Mouse (Mus musculus) retina, adult 2 months (tissue): ENCODE results near the gene Lrrc4b.

Experiments
- DNase-seq: peaks from one replicate; pipeline ENCODE4 v3.0.0-alpha.2; 2012; ENCODE audit warnings: low read depth, low spot score

Gene Lrrc4b

GRCm38 (mm10) chr7:44428968-44429521 lies at the start of gene Lrrc4b:
Lrrc4b (plus strand) TSS chr7:44429018.
- DNase-seq, result no peak

- DNase-seq, result no peak
Observed at GRCm38 (mm10) chr7:44382541-44382940, 46.3 kb upstream of the Lrrc4b start.

- peak; percentile 64 for DNase-seq
Observed at GRCm38 (mm10) chr7:44383980-44384715, 44.7 kb upstream of the Lrrc4b start, which contains the start of gene Syt3. Syt3 (plus strand) TSS chr7:44384102.

- no peak for DNase-seq
Observed at GRCm38 (mm10) chr7:44384716-44385059, 44.1 kb upstream of the Lrrc4b start.

DNA sequence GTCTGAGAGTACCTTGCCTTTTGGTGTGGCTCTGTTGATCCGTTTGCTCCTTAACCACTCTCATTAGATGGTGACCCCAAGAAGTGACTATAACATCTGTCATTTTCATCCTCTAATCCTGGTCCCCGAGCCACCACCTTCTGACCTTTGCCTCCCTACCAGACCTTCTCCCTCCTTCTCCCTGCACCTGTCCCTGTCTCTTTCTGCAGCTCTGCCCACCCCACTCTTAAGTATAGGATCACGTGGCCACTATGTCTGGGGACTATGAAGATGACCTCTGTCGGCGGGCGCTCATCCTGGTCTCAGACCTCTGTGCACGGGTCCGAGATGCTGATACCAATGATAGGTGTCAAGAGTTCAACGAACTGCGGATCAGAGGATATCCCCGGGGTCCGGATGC lies 43.1 kb upstream of the Lrrc4b start, which contains the start of gene 1700008O03Rik:
1700008O03Rik (minus strand) TSS at position 101 of the 400 bp plus-strand sequence.
- DNase-seq, result no peak

GRCm38 (mm10) chr7:44391831-44392230 lies 37.0 kb upstream of the Lrrc4b start:
- DNase-seq, result no peak

DNA sequence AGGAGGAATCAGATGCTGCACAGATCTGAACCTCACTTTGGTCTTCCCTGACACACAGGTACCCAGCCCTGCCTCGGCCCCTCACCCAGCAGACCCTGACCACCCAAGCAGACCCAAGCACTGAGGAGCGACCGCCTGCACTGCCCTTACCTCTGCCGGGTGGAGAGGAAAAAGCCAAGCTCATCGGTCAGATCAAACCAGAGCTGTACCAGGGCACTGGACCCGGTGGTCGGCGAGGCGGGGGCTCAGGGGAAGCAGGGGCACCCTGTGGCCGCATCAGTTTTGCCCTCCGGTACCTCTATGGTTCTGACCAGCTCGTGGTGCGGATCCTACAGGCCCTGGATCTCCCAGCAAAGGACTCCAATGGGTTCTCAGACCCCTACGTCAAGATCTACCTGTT lies 36.5 kb upstream of the Lrrc4b start:
- DNase-seq, result no peak

- no peak for DNase-seq
Observed at GRCm38 (mm10) chr7:44393284-44393683, 35.5 kb upstream of the Lrrc4b start.

GRCm38 (mm10) chr7:44398570-44398969 lies 30.2 kb upstream of the Lrrc4b start:
- no peak for DNase-seq

DNA sequence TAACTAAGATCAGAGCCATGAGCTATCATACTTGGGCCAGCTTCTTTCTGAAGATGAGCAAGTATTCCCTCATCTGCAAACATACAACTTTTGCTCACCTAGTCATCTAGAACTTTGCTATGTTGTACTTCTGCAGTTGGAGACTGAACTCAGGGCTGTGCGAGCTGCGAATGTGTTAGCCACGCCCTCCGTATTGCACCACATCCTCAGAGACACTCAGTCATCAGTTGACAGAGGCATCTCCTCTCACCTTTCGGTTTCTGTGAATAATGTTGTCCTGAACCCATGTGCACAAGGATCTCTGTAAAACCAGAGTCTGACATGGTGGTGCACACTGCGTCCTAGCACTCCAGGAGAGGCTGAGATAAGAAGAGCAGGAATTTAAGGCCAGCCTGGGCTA lies 27.1 kb upstream of the Lrrc4b start:
- no peak for DNase-seq

DNA sequence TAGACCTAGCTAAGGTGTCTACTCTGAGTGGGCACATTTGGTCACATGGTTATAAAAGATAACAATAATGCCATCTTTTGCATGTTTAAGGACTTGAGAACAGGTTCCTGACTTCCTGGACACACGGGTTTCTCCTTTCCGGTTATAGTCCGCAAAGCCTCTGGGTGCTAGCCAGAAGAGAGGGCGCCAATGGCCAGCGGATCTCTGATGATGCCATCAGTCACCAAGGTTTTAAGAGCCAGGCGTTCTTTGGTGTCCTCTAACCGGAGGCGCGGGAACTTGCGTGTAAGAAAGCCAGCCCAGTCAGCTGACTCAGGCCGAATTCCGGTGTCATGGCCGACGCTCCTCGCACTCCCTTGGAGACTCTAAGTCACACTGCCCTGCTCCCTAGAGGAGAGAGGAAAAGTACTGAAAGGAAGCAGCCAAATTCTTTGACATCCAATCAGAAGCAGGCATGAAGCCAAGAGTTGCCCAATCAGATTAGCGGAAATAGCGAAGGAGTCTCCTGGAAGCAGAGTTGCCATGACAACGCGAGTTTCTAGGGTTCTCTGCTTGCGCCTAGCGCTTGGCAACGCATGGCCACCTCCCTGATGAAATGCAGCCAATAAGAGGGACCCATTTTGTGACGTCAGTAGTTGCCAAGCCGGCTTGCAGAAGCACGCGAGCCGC lies 23.3 kb upstream of the Lrrc4b start:
- DNase-seq, result peak; percentile 86

- no peak for DNase-seq
Observed at GRCm38 (mm10) chr7:44406015-44406355, 22.8 kb upstream of the Lrrc4b start.

- DNase-seq, result no peak
Observed at GRCm38 (mm10) chr7:44411144-44411543, 17.7 kb upstream of the Lrrc4b start.

DNA sequence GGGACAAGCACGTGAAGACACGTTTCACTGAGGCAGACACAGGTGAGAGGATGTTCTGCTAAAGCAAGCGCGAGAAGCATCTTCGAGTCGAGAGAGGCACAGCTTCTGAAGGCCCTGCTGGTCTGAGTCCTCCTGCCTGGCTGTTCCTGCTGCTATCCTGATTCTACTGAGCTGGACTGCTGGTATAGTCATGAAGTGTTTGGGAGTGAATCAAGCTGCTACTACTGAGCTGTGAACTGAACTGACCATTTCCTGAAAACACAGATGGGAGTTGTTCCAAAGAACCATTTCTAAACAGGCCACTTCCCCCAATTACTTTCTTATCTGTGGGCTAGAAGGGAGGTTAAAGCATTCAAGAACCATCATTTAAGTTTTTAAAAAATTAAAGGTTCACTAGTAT lies 15.5 kb upstream of the Lrrc4b start:
- DNase-seq, result no peak

DNA sequence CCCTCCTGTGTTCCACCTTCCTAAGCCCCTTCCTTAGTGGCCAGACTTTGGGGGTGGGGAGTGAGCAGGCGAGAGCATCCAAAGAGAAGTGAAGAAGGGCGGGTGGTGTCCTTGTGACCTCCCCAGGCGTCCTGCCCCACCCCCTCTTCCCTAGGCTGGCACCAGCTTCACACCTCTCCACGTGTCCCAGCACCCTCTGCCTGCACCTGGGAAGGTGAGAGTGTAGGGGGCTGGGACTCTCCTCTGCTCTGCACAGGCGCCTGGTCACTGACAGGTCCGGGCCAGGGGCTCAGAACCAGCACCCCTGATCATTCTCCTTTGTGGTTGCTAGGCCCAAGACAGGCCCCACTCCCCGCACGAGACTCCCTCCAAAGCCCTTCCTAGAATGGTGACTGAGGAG lies 1.2 kb upstream of the Lrrc4b start:
- DNase-seq, result no peak

- DNase-seq, result no peak
Observed at GRCm38 (mm10) chr7:44428171-44428950, 457 bp upstream of the Lrrc4b start.

- DNase-seq, result no peak
Observed at GRCm38 (mm10) chr7:44429534-44430488, 993 bp downstream of the Lrrc4b start.

DNA sequence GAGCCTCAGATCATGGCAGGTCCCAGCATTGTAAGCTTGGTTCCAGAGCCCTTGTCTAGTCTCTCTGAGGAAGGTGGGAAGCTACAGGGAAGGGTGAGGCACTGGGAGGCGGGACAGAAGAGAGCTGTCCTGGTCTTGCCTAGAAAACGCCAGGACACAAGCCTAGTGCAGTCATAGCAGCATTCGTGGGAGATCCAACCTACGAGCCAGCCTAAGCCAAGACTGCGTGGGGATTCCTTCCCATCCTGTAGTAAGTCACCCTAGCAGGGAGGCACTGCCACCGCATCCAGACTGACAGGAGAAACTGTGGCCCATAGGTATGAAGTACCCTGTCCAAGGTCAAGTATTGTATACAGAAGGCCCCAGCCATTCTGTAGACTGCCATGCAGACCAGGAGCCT lies 3.7 kb downstream of the Lrrc4b start:
- DNase-seq, result no peak

DNA sequence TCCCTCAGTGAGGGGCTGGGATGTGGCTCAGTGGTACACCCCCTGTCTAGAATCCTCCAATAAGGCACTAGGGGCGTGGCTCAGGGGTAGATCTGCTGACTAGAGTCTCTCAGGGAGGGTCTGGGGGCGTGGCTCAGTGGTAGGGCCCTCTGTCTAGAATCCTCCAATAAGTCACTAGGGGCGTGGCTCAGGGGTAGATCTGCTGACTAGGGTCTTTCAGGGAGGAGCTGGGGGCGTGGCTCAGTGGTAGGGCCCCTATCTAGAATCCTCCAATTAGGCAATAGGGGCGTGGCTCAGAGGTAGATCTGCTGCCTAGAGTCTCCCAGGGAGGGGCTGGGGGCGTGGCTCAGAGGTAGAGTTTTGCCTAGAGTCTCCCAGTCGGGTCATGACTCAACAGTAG lies 4.6 kb downstream of the Lrrc4b start:
- DNase-seq, result no peak

DNA sequence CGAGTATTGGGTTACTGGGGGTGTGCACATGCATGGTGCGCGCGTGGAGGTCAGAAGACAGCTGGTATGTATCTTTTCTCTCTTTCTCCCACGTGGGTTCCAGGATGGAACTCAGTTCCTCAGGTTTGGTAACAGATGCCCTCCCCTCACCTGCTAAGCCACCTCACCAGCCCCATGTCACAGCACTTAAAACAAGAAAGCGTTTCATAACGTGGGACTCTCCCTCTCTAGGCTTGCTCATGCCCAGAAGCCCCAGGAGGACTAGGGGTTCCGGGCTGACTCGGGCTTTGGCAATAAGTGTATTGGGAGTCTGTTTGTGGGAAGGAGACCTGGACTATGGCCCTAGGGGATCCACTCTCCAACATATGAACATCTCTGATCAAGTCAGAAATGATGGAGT lies 5.3 kb downstream of the Lrrc4b start:
- no peak for DNase-seq

DNA sequence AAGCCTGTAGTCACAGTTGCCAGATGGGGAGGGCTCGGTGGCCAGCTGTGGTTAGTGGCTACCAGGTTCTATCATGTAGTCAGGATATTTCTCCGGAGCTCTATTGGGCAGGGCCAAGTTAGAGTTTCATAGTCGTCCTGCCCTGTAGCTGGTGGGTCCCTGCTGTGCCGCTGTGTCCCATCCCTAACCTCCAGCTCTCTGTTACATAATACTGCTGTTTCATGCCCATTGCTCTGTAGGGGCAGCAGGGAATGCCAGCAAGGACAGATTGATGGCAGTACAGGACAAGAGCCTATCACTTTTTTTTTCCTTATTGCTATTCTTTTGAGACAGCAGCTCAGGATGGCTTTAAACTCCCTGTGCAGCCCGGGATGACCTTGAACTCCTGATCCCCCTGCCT lies 7.0 kb downstream of the Lrrc4b start:
- DNase-seq, result no peak
